Mouse (Mus musculus) cerebellum, postnatal 4 days (tissue): ENCODE measurements around the gene Prss44.
A peak's percentile ranks its signal among the peaks of the same experiment; 100 is the strongest.
"Not testable (repeated sequence)": the region's sequence is repeated elsewhere in the genome, so short reads cannot be mapped to it uniquely, and the experiment has no call there.

ENCODE experiments used
- DNase-seq, 2 experiments: peaks; one replicate each; pipeline ENCODE4 v3.0.0; 2022; ENCODE audit warnings: low spot score in 2 of 2, mixed read lengths in 1 of 2

Gene Prss44

DNA sequence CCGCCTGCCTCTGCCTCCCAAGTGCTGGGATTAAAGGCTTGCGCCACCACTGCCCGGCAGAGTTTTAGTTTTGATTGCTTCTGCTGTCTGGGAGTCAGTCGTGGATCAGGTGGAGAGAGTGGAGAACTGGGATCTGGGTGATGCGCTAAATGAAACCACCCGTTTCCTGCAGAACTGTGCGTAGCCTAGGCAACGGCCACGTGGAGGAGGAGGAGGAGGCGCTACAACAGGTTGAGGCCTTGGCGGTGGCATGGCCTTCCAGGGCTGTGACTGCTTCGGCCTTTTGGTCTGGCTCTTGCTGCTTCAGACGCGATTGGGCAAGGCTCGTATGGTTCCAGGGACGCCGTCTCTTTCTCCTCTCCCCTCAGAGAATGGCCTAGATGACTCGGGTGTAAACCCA is at the start of gene Prss44:
Prss44 (plus strand) TSS at position 206 of the 400 bp plus-strand sequence.
- no peak for DNase-seq

DNA sequence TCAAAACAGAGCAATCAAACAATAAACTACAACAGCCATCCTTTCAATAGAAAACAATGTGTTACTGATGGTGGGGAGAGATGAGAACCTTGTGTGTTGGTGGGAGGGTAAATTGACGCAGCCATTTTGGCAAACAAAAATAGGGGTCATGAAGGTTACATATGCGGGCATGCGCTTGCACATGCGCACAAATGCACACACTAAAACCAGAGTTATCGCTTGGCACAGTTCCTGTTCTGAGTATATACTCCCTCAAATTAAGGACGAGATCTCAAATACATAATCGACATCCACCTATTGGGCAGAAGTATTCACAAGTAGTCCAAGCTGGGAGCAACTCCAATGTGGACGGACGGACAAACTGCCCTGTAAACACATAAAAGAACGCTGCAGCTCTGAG is 41.5 kb upstream of the Prss44 start:
- no peak for DNase-seq

DNA sequence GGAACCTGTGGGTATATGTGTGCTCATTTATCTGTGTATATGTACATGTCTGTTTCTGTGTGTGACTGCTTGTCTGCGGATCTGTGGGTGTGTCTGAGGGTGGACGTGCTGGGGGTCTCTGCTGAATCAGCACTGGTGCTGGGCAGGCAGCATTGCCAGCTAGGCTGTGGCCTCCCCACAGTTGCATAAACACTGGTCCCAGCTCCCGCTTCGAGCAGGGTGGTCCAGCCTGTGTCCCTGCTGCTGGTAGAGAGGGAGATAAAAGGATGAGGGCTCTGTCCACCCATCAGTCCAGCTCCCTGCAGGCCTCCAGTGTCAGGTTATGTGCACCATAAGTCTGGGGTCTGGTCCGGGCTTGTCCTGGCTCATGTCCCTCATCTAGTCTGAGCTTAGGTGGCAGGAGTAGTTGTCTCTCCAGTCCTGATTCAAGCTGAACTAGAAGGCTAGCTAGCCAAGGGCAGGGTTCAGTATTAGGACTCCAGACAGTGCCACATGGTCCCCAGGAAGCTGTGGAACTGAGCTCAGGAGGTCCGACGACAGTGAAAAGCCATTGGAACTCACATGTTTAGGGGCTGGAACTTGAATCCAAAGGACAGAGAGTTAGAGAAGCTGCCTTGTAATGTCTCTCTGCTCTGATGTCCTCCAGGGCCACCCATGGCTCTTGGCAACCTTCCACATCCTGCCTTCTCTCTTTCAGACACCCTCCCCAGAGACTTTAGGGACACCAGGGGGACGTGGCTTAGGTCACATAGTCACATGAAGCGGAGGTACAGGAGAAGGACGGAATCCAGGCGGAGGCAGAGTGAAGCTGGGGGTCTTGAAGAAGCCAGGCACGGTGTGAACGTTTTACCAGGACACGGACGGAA is 39.2 kb upstream of the Prss44 start:
- DNase-seq = no peak

DNA sequence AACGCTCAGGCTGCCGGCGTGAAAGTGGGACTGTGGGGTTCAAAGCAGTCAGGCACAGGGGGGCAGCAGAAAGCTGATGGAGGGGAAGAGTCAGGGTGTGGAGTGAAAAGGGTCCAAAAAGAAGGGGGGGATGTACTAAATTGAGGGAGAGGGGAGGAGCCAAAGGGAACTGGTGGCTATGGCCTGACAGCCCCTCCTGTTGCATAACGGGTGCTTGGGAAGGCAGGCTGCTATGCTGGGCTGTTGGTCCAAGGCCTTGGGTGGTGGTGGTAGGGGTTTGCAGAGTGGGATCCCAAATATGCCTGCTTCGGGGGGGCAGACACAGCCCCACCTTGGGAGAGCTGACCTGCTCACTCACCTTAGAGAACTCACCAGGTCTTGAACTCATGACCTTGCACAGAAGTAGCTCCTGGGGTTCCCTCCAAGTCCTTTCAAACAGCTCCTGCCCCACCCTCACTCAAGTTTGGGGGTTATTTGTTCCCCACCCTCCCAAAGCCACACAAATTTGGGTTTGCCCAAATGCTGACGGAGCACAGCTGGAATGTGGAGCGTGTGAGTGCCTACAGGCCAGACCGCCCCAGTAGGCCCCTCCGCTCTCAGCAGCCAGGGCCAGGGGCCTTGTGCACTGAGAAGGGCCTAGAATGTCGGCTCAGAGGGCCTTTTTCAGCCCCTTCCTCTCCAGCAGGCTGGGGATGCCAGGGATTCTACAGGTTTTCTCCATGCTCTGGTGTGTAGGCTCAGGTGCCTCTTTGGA is 38.3 kb upstream of the Prss44 start:
- no peak for DNase-seq

DNA sequence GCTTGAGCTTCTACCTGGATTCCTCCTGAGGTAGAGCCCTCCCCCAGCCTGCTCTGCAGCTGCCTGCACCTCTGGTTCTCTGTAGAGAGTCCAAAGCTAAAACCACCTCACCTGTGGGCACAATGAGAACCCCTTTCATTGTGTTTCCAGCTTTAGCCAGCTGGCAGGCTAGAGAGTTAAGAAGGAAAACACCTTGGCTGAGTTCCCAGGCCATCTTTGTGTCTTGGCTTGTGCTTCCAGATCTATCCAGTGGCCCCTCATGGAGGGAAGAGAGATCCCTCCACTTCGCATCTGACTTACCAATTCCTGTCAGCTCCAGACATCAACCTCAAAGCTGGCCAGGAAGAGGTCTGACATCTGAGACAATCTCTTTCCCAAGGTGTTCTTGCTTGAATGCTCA is 35.7 kb upstream of the Prss44 start:
- no peak for DNase-seq

DNA sequence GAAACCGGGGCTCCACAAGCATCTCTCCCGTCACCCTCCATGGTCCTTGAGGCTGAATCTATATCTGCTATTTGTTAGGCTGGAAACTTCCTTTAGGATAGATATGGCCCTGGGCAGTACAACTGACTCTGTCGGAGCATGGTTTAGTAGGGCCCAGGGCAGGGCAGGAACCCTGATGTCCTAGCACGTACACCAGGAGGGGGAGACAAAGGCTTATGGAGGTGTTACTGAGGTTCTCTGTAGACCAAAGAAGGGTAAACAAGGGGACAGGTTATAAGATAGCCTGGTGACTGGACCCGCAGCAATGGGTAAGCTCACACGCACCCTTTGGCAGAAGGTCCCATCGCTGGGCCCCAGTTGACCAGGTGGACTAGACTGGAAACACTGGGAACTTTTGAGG is 35.2 kb upstream of the Prss44 start:
- DNase-seq = no peak

DNA sequence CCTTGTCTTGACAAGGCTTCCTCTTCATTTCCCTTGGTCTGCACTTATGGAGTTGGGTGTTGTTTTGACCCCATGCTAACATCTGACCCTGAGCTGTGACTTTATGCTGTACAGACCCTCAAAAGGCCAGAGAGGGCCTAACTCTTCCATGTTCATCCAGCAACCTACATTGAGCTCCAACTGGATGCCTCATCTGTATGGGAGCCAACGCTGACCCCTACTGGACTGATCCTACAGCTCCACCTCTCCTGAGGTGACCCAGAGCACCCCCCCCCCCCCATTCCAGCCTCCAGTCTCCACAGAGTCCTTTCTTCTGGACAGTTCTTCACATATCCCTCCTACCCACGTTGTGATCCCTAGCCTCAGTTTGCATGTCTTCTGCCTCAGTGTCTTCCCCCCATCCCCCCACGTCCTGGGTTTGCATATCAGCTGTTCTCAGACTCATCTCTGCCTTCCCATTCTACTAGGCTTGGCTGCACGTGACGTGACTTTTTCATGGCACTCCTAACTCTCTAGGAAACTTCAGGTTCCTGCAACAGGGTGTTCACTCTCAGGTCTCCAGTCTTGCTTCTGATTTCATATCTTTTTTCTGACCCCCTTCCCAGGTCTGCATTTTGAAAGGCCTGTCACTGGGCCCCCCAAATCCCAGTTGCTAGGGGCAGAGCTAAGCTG is 34.4 kb upstream of the Prss44 start:
- DNase-seq = no peak

DNA sequence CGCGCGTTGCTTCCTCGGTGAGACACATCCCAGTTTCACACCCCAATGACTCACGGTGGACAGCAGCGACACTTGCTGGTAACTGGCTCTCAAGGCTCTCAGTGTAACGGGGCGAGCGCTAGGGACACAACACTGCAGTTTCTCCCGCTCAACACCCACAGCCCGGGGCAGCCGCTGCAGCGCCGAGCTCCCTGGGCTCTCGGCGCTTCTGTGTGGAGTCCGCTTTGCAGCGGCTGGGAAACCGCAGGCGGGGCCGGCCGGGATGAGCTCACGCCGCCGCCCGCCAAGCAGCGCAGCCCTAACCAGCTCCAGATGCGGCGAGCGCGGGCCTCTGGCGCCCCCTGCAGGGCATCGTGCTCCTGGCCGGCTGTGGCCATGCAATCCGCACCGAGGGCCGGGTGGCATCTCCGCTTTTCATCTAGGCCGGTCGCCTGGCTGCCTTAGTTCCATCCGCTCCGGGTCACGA is 32.5 kb upstream of the Prss44 start:
- DNase-seq = peak; percentile 96 to 99

DNA sequence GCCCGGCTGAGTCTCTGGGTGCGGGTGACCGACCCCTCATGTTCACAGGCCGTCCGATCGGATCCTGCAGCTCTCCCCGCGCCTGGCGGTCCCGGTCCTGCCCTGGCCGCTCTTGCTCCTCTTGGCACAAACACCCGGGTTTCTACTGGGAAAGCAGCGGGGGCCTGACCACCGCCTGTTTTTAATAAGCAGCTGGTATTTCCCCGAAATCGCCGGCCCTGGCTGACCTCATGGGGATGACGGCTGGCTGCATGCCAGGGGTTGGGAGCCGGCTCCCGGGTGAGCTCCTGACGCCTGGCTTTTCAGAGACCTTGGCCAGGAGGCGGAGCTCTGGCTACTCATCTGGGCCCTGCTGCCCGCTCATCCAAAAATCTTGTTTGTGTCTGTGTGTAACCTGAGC is 32.1 kb upstream of the Prss44 start:
- DNase-seq = peak; percentile 75 to 91

DNA sequence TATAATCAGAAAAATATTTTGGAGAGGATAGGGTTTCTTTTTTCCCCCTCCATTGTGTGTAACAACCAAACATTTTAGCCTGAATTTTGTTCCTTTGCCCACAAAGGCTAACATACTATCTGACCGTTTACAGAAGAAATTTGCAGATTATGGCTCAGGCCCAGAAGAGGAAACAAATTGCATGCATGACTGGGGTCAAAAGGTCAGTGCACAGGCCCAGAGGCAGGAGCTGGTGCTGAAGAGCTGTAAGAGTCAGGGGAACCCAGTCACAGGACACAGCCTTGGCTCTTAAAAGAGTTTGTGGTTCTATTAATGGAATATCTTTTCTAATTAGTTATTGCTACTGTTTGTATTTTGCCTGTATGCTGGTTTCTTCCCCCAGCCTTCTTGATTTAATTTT is 30.2 kb upstream of the Prss44 start:
- no peak for DNase-seq

DNA sequence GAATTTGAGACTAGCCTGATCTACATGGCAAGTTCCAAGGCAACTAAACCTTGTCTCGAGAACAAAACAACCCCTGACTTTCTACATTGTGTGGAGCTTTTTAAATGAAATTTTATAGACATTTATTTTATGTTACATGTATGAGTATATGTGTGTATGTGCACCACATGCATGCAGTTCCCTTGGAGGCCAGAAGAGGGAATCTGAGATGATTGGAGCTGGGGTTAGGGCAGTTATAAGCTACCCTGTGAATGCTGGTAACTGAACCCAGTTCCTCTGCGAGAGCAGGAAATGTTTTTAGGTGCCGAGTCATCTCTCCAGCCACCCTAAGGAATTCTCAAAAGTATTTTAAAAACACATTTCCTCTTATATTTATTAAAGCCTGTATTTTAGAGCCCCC is 25.6 kb upstream of the Prss44 start:
- DNase-seq = no peak

DNA sequence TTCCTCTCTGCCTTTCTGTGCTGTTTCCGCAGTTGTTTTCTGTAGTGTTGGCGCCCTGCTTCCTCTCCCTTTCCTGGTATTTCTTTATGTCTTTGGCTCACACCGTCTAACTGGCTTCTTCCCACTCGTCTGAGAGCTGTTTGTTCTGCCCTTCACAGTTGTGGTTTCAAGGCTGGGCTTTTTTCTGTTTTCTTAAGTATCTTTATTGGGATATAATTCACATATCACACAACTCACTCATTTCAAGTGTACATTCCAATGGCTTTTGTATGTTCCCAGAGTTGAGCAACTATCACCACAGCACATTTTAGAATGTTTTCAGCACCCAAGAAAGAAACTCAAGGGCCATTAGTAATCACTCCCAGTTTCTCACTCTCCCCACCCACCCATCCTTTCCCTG is 23.3 kb upstream of the Prss44 start:
- DNase-seq = no peak

DNA sequence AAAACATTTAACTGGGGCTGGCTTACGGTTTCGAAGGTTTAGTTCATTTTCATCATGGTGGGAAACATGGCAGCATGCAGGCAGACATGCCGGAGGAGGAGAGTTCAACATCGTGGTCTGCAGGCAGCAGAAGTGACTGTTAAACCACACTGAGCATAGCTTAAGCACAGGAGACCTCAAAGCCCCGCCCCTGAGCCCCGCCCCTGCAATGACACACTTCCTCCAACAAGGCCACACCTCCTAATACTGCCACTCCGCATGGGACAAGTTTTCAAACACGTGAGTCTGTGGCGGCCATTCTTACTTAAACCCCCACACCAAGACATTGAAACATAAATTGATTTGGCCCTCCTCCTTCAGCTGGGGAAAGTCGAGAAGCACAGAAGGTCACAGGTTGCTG is 16.8 kb upstream of the Prss44 start:
- no peak for DNase-seq

DNA sequence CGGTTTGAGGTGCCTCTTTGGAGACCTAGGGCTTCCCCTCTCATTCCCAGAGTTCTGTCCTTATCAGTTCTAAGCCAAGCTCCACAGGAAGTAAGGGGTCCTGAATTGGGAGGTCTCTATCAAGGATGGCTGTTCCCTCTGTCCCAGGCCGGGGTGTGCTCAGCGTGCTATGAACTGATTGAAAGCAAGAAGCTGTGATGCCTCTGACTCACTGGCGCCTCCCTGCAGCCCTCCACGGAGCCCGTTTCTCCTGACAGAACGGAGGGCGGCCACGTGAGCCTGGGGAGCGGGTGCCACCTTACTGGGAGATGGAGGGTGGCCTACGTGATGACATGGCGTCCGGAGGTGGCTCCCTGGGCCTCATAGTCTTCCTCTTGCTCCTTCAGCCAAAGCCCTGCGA is 15.9 kb upstream of the Prss44 start, which contains the start of gene Prss42:
Prss42 (plus strand) TSS at position 301 of the 400 bp plus-strand sequence.
- DNase-seq = no peak

DNA sequence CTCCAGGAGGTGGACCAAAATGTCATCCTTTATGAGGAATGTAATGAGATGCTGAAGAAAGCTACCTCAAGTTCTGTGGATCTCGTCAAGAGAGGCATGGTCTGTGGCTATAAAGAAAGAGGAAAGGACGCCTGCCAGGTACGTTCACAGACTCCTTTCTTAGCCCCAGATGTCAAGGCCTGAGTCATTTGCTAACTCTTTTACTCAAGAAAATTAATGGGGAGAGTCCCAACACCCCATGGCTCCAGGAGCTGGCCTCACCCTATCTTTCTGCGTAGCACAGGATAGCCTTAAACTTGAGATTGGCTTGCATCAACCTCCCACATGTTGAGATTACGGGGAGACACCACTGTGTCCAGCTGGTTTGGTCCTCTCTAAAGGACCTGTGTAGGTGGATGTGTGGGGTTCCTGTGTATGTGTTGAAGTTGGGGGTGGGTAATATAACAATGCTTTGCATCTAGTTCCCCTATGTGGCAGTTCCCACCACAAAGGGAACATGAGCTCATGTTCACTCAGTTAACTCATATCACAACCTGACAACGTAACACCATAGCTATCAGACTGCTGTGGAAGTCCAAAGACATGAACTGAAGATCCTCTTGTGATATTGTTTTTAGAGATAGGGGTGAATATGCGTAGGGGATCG is 12.8 kb upstream of the Prss44 start:
- no peak for DNase-seq

DNA sequence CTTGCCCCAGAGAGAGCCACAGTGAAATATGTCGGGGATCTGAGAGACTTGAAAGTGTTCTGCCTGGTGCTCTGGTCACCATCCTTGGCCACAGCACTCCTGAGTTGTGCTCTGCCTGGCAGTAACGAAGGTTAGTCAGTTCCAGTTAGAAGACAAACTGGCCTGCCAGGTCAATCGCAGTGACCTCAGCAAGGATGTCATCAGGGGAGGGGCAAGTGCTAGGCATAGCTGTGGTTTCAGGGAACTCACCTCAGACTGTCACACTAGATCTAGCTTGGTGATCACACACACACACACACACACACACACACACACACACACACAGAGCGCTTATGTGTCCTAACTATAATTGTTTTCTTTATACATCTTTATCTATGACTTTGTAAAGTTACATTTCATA is 10.5 kb upstream of the Prss44 start:
- no peak for DNase-seq

DNA sequence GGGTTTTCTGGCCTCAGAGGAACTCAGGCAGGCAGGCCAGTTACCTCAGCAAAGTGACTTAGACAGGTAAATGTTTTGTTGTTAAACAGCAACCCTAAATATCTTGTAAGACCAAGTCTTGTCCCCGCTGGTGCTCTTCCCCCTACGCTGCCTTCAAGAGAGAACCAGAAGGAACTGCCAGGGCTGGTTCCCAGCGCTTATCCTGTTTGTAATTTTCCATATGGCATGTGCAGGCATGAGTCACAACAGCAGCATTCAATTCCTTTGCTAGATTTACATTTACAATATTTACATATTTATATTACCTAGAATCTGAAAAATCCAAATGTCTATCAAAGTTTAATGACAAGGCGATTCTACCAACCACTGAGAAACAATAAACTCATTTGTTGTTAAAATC is 3.7 kb upstream of the Prss44 start:
- no peak for DNase-seq

DNA sequence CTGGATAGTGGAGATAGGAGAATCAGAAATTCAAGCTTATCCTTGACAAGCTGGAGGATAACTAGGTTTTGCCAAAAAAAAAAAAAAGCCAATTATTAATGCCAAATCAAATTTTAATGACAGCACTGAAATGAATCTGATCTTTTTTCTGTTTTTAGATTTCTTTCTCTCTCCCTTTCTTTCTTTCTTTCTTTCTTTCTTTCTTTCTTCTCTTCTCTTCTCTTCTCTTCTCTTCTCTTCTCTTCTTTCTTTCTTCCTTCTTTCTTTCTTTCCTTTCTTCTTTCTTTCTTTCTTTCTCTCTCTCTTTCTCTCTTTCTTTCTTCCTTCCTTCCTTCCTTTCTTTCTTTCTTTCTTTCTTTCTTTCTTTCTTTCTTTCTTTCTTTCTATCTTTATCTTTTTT is 6.8 kb downstream of the Prss44 start:
- not testable (repeated sequence) for DNase-seq

DNA sequence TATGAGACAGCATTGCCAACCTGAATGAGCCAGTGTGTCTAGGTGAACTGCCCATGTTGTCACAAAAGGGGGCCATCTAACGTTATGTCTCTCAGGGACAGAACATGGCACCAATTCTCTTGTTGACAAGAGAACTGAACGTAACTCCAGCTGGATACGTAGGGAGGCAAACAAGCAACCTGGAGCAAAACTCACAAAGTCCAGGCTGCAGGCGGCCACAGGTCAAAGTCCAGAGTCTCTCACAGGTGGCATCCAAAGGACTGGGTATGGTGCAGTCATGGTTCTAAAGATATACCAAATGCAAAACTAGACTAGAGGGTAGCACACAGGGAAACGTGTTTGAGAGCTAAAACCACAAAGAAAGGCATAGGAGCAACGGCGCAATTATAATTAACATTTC is 7.6 kb downstream of the Prss44 start:
- no peak for DNase-seq

DNA sequence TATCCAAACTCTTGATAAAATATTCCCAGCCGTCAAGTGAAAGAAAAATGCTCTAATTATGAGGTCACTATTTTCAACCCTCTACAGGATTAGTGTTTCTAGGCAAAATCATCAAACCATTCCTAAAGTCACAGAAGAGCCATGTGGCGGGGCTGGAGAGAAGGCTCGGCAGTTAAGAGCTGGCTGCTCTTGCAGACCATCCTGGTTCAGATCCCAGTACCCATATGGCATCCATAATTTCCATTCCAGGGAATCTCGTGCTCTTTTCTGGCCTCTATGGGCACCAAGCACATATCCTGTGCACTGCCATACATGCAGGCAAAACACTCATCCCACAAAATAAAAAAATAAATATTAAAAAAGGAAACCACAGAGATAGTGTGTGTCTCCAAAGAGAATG is 11.6 kb downstream of the Prss44 start:
- no peak for DNase-seq

DNA sequence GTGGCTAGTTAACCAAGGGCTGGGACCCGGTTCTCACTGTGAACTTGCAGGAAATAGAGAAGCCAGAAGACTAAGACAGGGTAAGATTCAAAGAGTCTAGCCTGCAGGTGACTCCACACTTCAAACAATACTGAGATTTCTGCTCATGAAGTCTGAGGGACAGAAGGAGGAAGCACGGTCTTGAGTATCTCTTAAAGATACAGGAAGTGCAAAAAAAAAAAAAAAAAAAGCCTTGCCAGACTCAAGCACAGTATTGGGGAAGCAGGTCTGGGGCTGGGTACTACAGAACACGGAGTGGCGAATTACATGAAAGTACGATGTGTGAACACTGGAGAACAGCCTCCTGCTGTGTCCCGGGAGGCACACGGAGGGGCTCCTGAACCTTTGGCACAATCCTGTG is 12.0 kb downstream of the Prss44 start:
- DNase-seq = no peak

DNA sequence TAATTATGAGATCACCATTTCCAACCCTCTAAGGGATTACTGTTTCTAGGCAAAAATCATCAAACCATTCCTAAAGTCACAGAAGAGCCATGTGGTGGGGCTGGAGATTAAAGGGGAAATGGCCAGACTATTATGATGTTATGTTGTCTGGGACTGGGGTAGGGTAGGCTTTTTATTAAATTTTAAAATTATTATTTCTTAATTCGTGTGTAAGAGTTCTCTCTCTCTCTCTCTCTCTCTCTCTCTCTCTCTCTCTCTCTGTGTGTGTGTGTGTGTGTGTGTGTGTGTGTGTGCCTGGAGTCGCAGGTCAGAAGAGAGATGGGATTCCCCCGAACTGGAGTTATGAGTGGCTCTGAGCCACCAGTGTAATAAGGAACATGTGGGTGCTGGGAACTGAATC is 12.6 kb downstream of the Prss44 start, which contains the start of gene Prss43:
Prss43 (plus strand) TSS at position 301 of the 400 bp plus-strand sequence.
- no peak for DNase-seq
